Mouse (Mus musculus) E14TG2a.4 (cell line): ENCODE measurements at regions not wholly inside any gene's neighbourhood (a gene's known extent, or its start where the extent isn't known, plus 50 kb on each side); places are given as distances from the start of the nearest gene placed in this dataset.

ENCODE experiments used
- CTCF ChIP-seq: conservative IDR thresholded peaks from 2 replicates; pipeline ENCODE4 v1.5.1; 2014; ENCODE audit warnings: low read length
- NANOG ChIP-seq: IDR thresholded peaks from 2 replicates; pipeline ENCODE4 v1.6.1; 2014; ENCODE audit warnings: borderline replicate concordance, low read length, mixed read lengths

GRCm38 (mm10) chr7:83014725-83015690 lies 147.9 kb downstream of the Mex3b start:
- no peak for TF ChIP-seq CTCF
- no peak for TF ChIP-seq NANOG
